ENCODE assay signal across 31 mouse cellular contexts in the genomic region with DNA sequence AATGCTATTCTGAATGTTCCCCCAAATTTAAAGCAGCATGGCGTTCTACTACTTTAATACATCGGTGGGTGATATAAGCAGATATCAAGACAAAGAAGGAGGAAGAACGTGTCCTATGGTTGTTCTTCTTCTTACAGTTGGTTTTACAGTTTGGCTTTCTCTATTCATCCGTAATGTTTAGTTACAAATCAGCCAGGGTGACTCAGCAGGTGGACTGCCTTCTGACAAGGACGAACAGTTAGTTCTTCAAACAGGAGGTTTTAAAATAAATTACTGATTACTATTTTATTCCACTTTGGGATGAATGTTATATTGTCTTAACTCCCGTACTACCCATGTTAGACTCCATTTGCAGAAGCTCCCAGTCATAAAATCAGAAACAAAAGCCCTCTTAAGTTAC. TPM values are rescaled to one million over a fixed set of nuclear protein-coding genes. Genes with fewer than 3 reads are reported as not detected.
DNase-seq lines count a peak whose midpoint lies in the region; ATAC-seq and TF ChIP-seq lines count a peak whose summit lies in the region.
"Had no signal": no experiment of that assay in that cellular context is flagged by ENCODE, and none has a peak within 500 bp of the region (broad histone marks: within the 10 kb centered on the region; RNA-seq: fewer than 3 reads in every experiment).

No protein-coding gene starts in this region.

- no peak overlapping the region for H3K27ac ChIP-seq in kidney, embryonic 14.5 days (ENCODE audit: low read depth, low read length)
- H3K27ac ChIP-seq: embryonic facial prominence, embryonic 12.5 days; embryonic facial prominence, embryonic 15.5 days; gastrocnemius, adult 2 months; heart, embryonic 15.5 days; hindbrain, embryonic 10.5 days; hindbrain, embryonic 13.5 days; intestine, embryonic 15.5 days had no signal

- H3K4me1 ChIP-seq in kidney, embryonic 14.5 days (ENCODE audit: control insufficient read depth, insufficient read depth, low read length), result 0 out of 2 replicates have a peak, but pooled peaks cover 6% of the 10 kb centered on the region
- H3K4me1 ChIP-seq in G1E (ENCODE audit: insufficient read depth, low read depth, low read length), result peaks cover 34% of the 10 kb centered on the region
- H3K4me1 ChIP-seq: embryonic facial prominence, embryonic 12.5 days had no signal

- peak; percentile 18 for DNase-seq in adrenal gland, adult 2 months
- DNase-seq in adrenal gland, postnatal 10 days, result no peak
- DNase-seq in kidney, adult 11 months, result peak; percentile 8
- DNase-seq in kidney, adult 9 months, result peak; percentile 65
- no peak for DNase-seq in kidney, adult 18-20 months
- DNase-seq in G1E (ENCODE audit: low spot score), result peak; percentile 6
- no peak for DNase-seq in gastrocnemius, postnatal 10 days
- DNase-seq: adrenal gland, postnatal 14 days; B cell, adult 2 months; cerebellum, adult 11 months; cerebellum, adult 2 months; cerebellum, adult 9-11 months; cerebellum, postnatal 25 days; forebrain, postnatal 0 days; gastrocnemius, adult 2 months; gastrocnemius, postnatal 25 days; heart, adult 18-20 months; heart, postnatal 10 days; heart, postnatal 36 days had no signal

- peaks cover 4% of the 10 kb centered on the region; the same call in 1 of the 2 replicates for H3K27me3 ChIP-seq in kidney, embryonic 14.5 days (ENCODE audit: control insufficient read depth, insufficient read depth, low read length)
- H3K27me3 ChIP-seq in G1E (ENCODE audit: insufficient read depth, low read length), result no peaks in the 10 kb centered on the region
- H3K27me3 ChIP-seq: embryonic facial prominence, embryonic 12.5 days; heart, embryonic 15.5 days; intestine, embryonic 15.5 days had no signal

- no peak overlapping the region for H3K4me2 ChIP-seq in kidney, embryonic 14.5 days (replicated peaks; ENCODE audit: low read depth, low read length)
- H3K4me2 ChIP-seq: embryonic facial prominence, embryonic 12.5 days; embryonic facial prominence, embryonic 15.5 days; heart, embryonic 12.5 days; heart, embryonic 15.5 days; hindbrain, embryonic 13.5 days; intestine, embryonic 15.5 days had no signal

- WGBS in kidney, embryonic 14.5 days, result 74% methylated on average over 6 of the region's 6 CpGs

- no peaks in the 10 kb centered on the region for H3K9me3 ChIP-seq in kidney, embryonic 14.5 days (ENCODE audit: control insufficient read depth, low read length)
- H3K9me3 ChIP-seq in G1E (replicated peaks), result no peaks in the 10 kb centered on the region
- H3K9me3 ChIP-seq: embryonic facial prominence, embryonic 12.5 days; embryonic facial prominence, embryonic 15.5 days; heart, embryonic 12.5 days; heart, embryonic 15.5 days; hindbrain, embryonic 10.5 days; hindbrain, embryonic 13.5 days; intestine, embryonic 15.5 days had no signal

- TF ChIP-seq CTCF in G1E (IDR thresholded peaks at IDR 0.05; ENCODE audit: low read depth, low read length), result no peak

- no peak overlapping the region for H3K4me3 ChIP-seq in kidney, embryonic 14.5 days (ENCODE audit: low read length)
- no peak overlapping the region for H3K4me3 ChIP-seq in G1E (ENCODE audit: low read depth, low read length)
- H3K4me3 ChIP-seq: embryonic facial prominence, embryonic 12.5 days; embryonic facial prominence, embryonic 15.5 days; gastrocnemius, adult 2 months; heart, embryonic 12.5 days; heart, embryonic 15.5 days; hindbrain, embryonic 10.5 days; hindbrain, embryonic 13.5 days; intestine, embryonic 15.5 days had no signal

- no peaks in the 10 kb centered on the region for H3K36me3 ChIP-seq in kidney, embryonic 14.5 days (ENCODE audit: control insufficient read depth, insufficient read depth, low read length)
- no peaks in the 10 kb centered on the region for H3K36me3 ChIP-seq in G1E (replicated peaks)
- H3K36me3 ChIP-seq: embryonic facial prominence, embryonic 12.5 days; embryonic facial prominence, embryonic 15.5 days; heart, embryonic 12.5 days; heart, embryonic 15.5 days; hindbrain, embryonic 10.5 days; hindbrain, embryonic 13.5 days; intestine, embryonic 15.5 days had no signal

- ATAC-seq in kidney, embryonic 14.5 days (ENCODE audit: low FRiP score, low TSS enrichment), result no peak
- ATAC-seq in G1E (ENCODE audit: extremely low read depth, insufficient number of reproducible peaks, low FRiP score, poor library complexity, severe bottlenecking), result no peak
- ATAC-seq: activated CD4-positive, CD25-positive, alpha-beta regulatory T cell, adult 4 months; forebrain, embryonic 14.5 days; forebrain, postnatal 0 days; hindbrain, embryonic 16.5 days; intestine, embryonic 15.5 days had no signal

- no peak overlapping the region for H3K9ac ChIP-seq in kidney, embryonic 14.5 days (ENCODE audit: low read depth, low read length)
- H3K9ac ChIP-seq: embryonic facial prominence, embryonic 12.5 days; embryonic facial prominence, embryonic 15.5 days; forebrain, postnatal 0 days; heart, embryonic 12.5 days; heart, embryonic 15.5 days; hindbrain, embryonic 13.5 days; intestine, embryonic 15.5 days had no signal

RNA-seq across cellular contexts. Expression of gene Mpp5, which starts 2.5 kb away (rescaled TPM):
- total RNA-seq in adrenal gland, adult 2 months (2021), result 10 to 100 TPM; 26.9 to 36.3 TPM
- 0.33 and 0.36 TPM in 2 replicates for polyA plus RNA-seq in adrenal gland, adult 2 months (2012; rRNA removed)
- 10 to 100 TPM; 16.5 to 22.0 TPM for total RNA-seq in adrenal gland, postnatal 10 days (2021)
- polyA plus RNA-seq in kidney, embryonic 14.5 days (2014; fragmentation: Nextera tagmentation; extraction: Ambion mirVana), result 21.9 and 23.1 TPM in 2 replicates
- 76.5 and 84.5 TPM in 2 replicates for total RNA-seq in G1E (2014; fragmentation: Nextera tagmentation)
- total RNA-seq in G1E (2017), result 66.4 and 106 TPM in 2 replicates
- polyA plus RNA-seq in G1E (2012), result 1.9 and 2.3 TPM in 2 replicates
- total RNA-seq in gastrocnemius, postnatal 10 days (2021), result 10 to 100 TPM; 22.1 to 22.4 TPM

RNA-seq across cellular contexts. Expression of gene Fam71d, which starts 54.9 kb away (rescaled TPM):
- under 1 TPM; 0.35 to 0.86 TPM for total RNA-seq in adrenal gland, adult 2 months (2021)
- polyA plus RNA-seq in adrenal gland, adult 2 months (2012; rRNA removed), result not detected in 2 replicates
- total RNA-seq in adrenal gland, postnatal 10 days (2021), result under 1 TPM in 1 of 2 experiments, not detected in 1; 0.36 TPM
- polyA plus RNA-seq in kidney, embryonic 14.5 days (2014; fragmentation: Nextera tagmentation; extraction: Ambion mirVana), result 0.28 TPM in 1 of 2 replicates, not detected in the other
- total RNA-seq in G1E (2014; fragmentation: Nextera tagmentation), result 0.90 TPM in 1 of 2 replicates, not detected in the other
- 1.0 and 1.3 TPM in 2 replicates for total RNA-seq in G1E (2017)
- polyA plus RNA-seq in G1E (2012), result not detected in 2 replicates
- total RNA-seq in gastrocnemius, postnatal 10 days (2021), result not detected
- total RNA-seq: CH12.LX; forebrain, postnatal 0 days; gastrocnemius, postnatal 25 days; heart, adult 18-20 months had no signal
- polyA plus RNA-seq: activated CD4-positive, CD25-positive, alpha-beta regulatory T cell, adult 4 months; embryonic facial prominence, embryonic 12.5 days; embryonic facial prominence, embryonic 15.5 days; forebrain, postnatal 0 days; heart, embryonic 12.5 days; intestine, embryonic 15.5 days had no signal

Comparison
In these comparisons a context has a peak if more than half of its experiments do, and no peak if none do; other contexts are left out.
1. DNase-seq: peak in adrenal gland, adult 2 months (single experiment), kidney, adult 11 months (single experiment), kidney, adult 9 months (single experiment) and G1E (single experiment); none in adrenal gland, postnatal 10 days (single experiment), kidney, adult 18-20 months (single experiment) and gastrocnemius, postnatal 10 days (single experiment).